Mouse (Mus musculus): ENCODE data around the gene Chchd1.

- TF ChIP-seq CTCF (IDR thresholded peaks at IDR 0.05; ENCODE audit: low read depth) (no peak), EP300 (IDR thresholded peaks at IDR 0.05; ENCODE audit: low read depth) (peak; percentile 81)
These were observed 34.5 kb upstream of the Chchd1 start, which contains the start of gene Synpo2l for GRCm38 (mm10) chr14:20668154-20668810.
